Mouse (Mus musculus): ENCODE measurements around the gene Ier5. TPM values are rescaled to one million over a fixed set of nuclear protein-coding genes. Genes with fewer than 3 reads are reported as not detected.

Ier5 gene
- polyA plus RNA-seq, 1 experiment: 38.1 TPM

GRCm38 (mm10) chr1:155060832-155061801, 38.3 kb downstream of the Ier5 start:
- peaks cover 36% of the 10 kb centered on the region for H3K4me1 ChIP-seq (ENCODE audit: control insufficient read depth, insufficient read depth, low read length)
- DNase-seq: no peak
- 81% methylated on average over 17 of the region's 17 CpGs for WGBS

GRCm38 (mm10) chr1:155060261-155060660, 39.2 kb downstream of the Ier5 start:
- H3K4me3 ChIP-seq (replicated peaks; ENCODE audit: extremely low read depth, low read depth, low read length): no peak overlapping the region
- TF ChIP-seq POLR2A (IDR thresholded peaks at IDR 0.05; ENCODE audit: borderline replicate concordance, extremely low read depth, low read depth, low read length) (no peak), CTCF (IDR thresholded peaks at IDR 0.05; ENCODE audit: insufficient read depth, low read length) (no peak)
- WGBS: 52% methylated on average over 5 of the region's 5 CpGs
- DNase-seq: no peak
- peaks cover 38% of the 10 kb centered on the region for H3K4me1 ChIP-seq (ENCODE audit: control insufficient read depth, insufficient read depth, low read length)

More at GRCm38 (mm10) chr1:155060832-155061801, 38.3 kb downstream of the Ier5 start:
- H3K4me3 ChIP-seq (replicated peaks; ENCODE audit: extremely low read depth, low read depth, low read length): no peak overlapping the region
- TF ChIP-seq CTCF (IDR thresholded peaks at IDR 0.05; ENCODE audit: insufficient read depth, low read length): no peak
- TF ChIP-seq POLR2A (IDR thresholded peaks at IDR 0.05; ENCODE audit: borderline replicate concordance, extremely low read depth, low read depth, low read length): no peak

GRCm38 (mm10) chr1:155059505-155059904, 39.9 kb downstream of the Ier5 start:
- peak overlapping the region; percentile 15 for H3K4me3 ChIP-seq (replicated peaks; ENCODE audit: extremely low read depth, low read depth, low read length)
- TF ChIP-seq POLR2A (IDR thresholded peaks at IDR 0.05; ENCODE audit: borderline replicate concordance, extremely low read depth, low read depth, low read length): peak; percentile 51; the same call in 1 of the 2 replicates
- TF ChIP-seq CTCF (IDR thresholded peaks at IDR 0.05; ENCODE audit: insufficient read depth, low read length): no peak
- H3K4me1 ChIP-seq (ENCODE audit: control insufficient read depth, insufficient read depth, low read length): peaks cover 33% of the 10 kb centered on the region
- WGBS: 22% methylated on average over 14 of the region's 14 CpGs
- DNase-seq: no peak

GRCm38 (mm10) chr1:155058099-155059012, 41.1 kb downstream of the Ier5 start:
- Histone ChIP-seq H3K4me3 (replicated peaks; ENCODE audit: extremely low read depth, low read depth, low read length) (no peak overlapping the region), H3K4me1 (ENCODE audit: control insufficient read depth, insufficient read depth, low read length) (peaks cover 32% of the 10 kb centered on the region)
- 66% methylated on average over 6 of the region's 6 CpGs for WGBS
- no peak for DNase-seq
- no peak for TF ChIP-seq CTCF (IDR thresholded peaks at IDR 0.05; ENCODE audit: insufficient read depth, low read length)
- TF ChIP-seq POLR2A (IDR thresholded peaks at IDR 0.05; ENCODE audit: borderline replicate concordance, extremely low read depth, low read depth, low read length): no peak

- no peak for TF ChIP-seq CTCF (IDR thresholded peaks at IDR 0.05; ENCODE audit: insufficient read depth, low read length)
- TF ChIP-seq POLR2A (IDR thresholded peaks at IDR 0.05; ENCODE audit: borderline replicate concordance, extremely low read depth, low read depth, low read length): no peak
- WGBS: 79% methylated on average over 1 of the region's 1 CpGs
- Histone ChIP-seq H3K4me1 (ENCODE audit: control insufficient read depth, insufficient read depth, low read length) (peaks cover 39% of the 10 kb centered on the region), H3K4me3 (replicated peaks; ENCODE audit: extremely low read depth, low read depth, low read length) (no peak overlapping the region)
- no peak for DNase-seq
These were observed 43.3 kb downstream of the Ier5 start for GRCm38 (mm10) chr1:155056166-155056565.

GRCm38 (mm10) chr1:155055041-155055440, 44.4 kb downstream of the Ier5 start:
- peaks cover 37% of the 10 kb centered on the region for H3K4me1 ChIP-seq (ENCODE audit: control insufficient read depth, insufficient read depth, low read length)
- DNase-seq: no peak
- no peak for TF ChIP-seq CTCF (IDR thresholded peaks at IDR 0.05; ENCODE audit: insufficient read depth, low read length)
- TF ChIP-seq POLR2A (IDR thresholded peaks at IDR 0.05; ENCODE audit: borderline replicate concordance, extremely low read depth, low read depth, low read length): no peak
- H3K4me3 ChIP-seq (replicated peaks; ENCODE audit: extremely low read depth, low read depth, low read length): no peak overlapping the region
- WGBS: 30% methylated on average over 3 of the region's 3 CpGs

- H3K4me3 ChIP-seq (replicated peaks; ENCODE audit: extremely low read depth, low read depth, low read length): no peak overlapping the region
- TF ChIP-seq CTCF (IDR thresholded peaks at IDR 0.05; ENCODE audit: insufficient read depth, low read length): no peak
- no peak for TF ChIP-seq POLR2A (IDR thresholded peaks at IDR 0.05; ENCODE audit: borderline replicate concordance, extremely low read depth, low read depth, low read length)
- peaks cover 32% of the 10 kb centered on the region for H3K4me1 ChIP-seq (ENCODE audit: control insufficient read depth, insufficient read depth, low read length)
- DNase-seq: no peak
- WGBS: 17% methylated on average over 6 of the region's 6 CpGs
These were observed 45.0 kb downstream of the Ier5 start for GRCm38 (mm10) chr1:155054366-155054965.

GRCm38 (mm10) chr1:155053296-155053695, 46.1 kb downstream of the Ier5 start:
- 78% methylated on average over 1 of the region's 1 CpGs for WGBS
- DNase-seq: no peak
- no peak for TF ChIP-seq CTCF (IDR thresholded peaks at IDR 0.05; ENCODE audit: insufficient read depth, low read length)
- no peak for TF ChIP-seq POLR2A (IDR thresholded peaks at IDR 0.05; ENCODE audit: borderline replicate concordance, extremely low read depth, low read depth, low read length)
- Histone ChIP-seq H3K4me1 (ENCODE audit: control insufficient read depth, insufficient read depth, low read length) (peaks cover 30% of the 10 kb centered on the region), H3K4me3 (replicated peaks; ENCODE audit: extremely low read depth, low read depth, low read length) (no peak overlapping the region)

- 54% methylated on average over 9 of the region's 9 CpGs for WGBS
- no peak for DNase-seq
- Histone ChIP-seq H3K4me1 (ENCODE audit: control insufficient read depth, insufficient read depth, low read length) (peaks cover 30% of the 10 kb centered on the region), H3K4me3 (replicated peaks; ENCODE audit: extremely low read depth, low read depth, low read length) (no peak overlapping the region)
- TF ChIP-seq CTCF (IDR thresholded peaks at IDR 0.05; ENCODE audit: insufficient read depth, low read length) (no peak), POLR2A (IDR thresholded peaks at IDR 0.05; ENCODE audit: borderline replicate concordance, extremely low read depth, low read depth, low read length) (no peak)
These were observed 46.7 kb downstream of the Ier5 start for GRCm38 (mm10) chr1:155052761-155053166.
